Mouse (Mus musculus): ENCODE measurements around the gene Tkt. TPM values are rescaled to one million over a fixed set of nuclear protein-coding genes. Genes with fewer than 3 reads are reported as not detected.

Tkt gene
- polyA plus RNA-seq, 2 experiments from 2014 or later: 231 to 349 TPM

DNA sequence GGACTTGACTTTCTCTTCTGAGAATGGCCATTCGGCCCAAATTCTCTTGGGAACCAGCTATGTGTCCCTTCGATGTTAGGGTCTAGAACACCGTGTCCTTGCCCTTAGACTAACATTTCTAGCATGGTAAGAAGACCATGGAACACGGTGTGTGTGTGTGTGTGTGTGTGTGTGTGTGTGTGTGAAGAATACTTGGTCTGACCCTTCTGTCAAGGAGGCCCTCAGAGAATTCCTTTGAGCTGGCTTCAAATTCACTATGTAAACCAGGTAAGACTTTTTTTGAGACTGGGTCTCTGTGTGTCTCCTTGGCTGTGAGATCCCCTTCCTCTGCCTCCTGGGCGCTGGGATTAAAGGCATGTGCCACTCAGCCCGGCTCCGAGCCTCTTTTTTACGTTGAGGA is 74.4 kb downstream of the Tkt start:
- no peak for ATAC-seq

Other genes with a start within 250 kb of the Tkt start
- 10 to 100 TPM; 28.1 to 63.9 TPM for gene Dcp1a, start 68.8 kb upstream of the Tkt start, polyA plus RNA-seq (2017; shearing (Covaris generic))
- gene Cacna1d, start 56.9 kb upstream of the Tkt start, polyA plus RNA-seq (2017; shearing (Covaris generic)): 1 to 10 TPM; 2.2 to 2.7 TPM
- gene Prkcd, start 77.9 kb downstream of the Tkt start, polyA plus RNA-seq (2017; shearing (Covaris generic)): 10 to 100 TPM; 32.5 to 37.2 TPM
- gene Rft1, start 106.0 kb downstream of the Tkt start, polyA plus RNA-seq (2017; shearing (Covaris generic)): 10 to 100 TPM; 12.8 to 20.0 TPM
- gene Sfmbt1, start 166.5 kb downstream of the Tkt start, polyA plus RNA-seq (2017; shearing (Covaris generic)): 10 to 100 TPM; 10.8 to 12.6 TPM

Measured in CD4-positive, CD25-positive, alpha-beta regulatory T cell, adult 4 months (primary cell).